Mouse (Mus musculus) intestine, embryonic 14.5 days (tissue): ENCODE data around the gene Hbq1b. TPM values are rescaled to one million over a fixed set of nuclear protein-coding genes. Genes with fewer than 3 reads are reported as not detected.

Source experiments
- ATAC-seq: fragments of 200-750 bp; cut with Nextera tagmentation; replicated peaks from 2 replicates; pipeline ENCODE4 v1.8.0; 2017; ENCODE audit warnings: low read depth, moderate number of reproducible peaks, moderate TSS enrichment, moderate library complexity; ENCODE audit not compliant: low FRiP score, low TSS enrichment
- DNase-seq: peaks from one replicate; pipeline ENCODE4 v3.0.0-alpha.2; 2018; ENCODE audit warnings: low spot score
- H3K27ac ChIP-seq: fragments of 300-500 bp; sonication (generic); 2 replicates; pipeline ENCODE4 v1.5.1; 2014; ENCODE audit warnings: low read depth, mild to moderate bottlenecking, control low read depth
- H3K27me3 ChIP-seq: fragments of 300-500 bp; sonication (generic); replicated peaks from 2 replicates; pipeline ENCODE4 v1.6.1; 2014; ENCODE audit warnings: low read length, control low read depth; ENCODE audit not compliant: control insufficient read depth, insufficient read depth
- H3K36me3 ChIP-seq: fragments of 300-500 bp; sonication (generic); 2 replicates; pipeline ENCODE4 v1.6.1; 2014; ENCODE audit warnings: low read length, control low read depth; ENCODE audit not compliant: control insufficient read depth, insufficient read depth
- H3K4me1 ChIP-seq: fragments of 300-500 bp; sonication (generic); replicated peaks from 2 replicates; pipeline ENCODE4 v1.6.1; 2014; ENCODE audit warnings: low read length, control low read depth, mixed read lengths; ENCODE audit not compliant: control insufficient read depth, insufficient read depth
- H3K4me2 ChIP-seq: fragments of 300-500 bp; sonication (generic); 2 replicates; pipeline ENCODE4 v1.6.1; 2014; ENCODE audit warnings: low read length
- H3K4me3 ChIP-seq: fragments of 300-500 bp; sonication (generic); 2 replicates; pipeline ENCODE4 v1.5.1; 2014; ENCODE audit warnings: low read depth, low read length, control low read depth, mixed read lengths
- H3K9ac ChIP-seq: fragments of 300-500 bp; sonication (generic); 2 replicates; pipeline ENCODE4 v1.6.1; 2014; ENCODE audit warnings: mild to moderate bottlenecking, low read length
- H3K9me3 ChIP-seq: fragments of 300-500 bp; sonication (generic); 2 replicates; pipeline ENCODE4 v1.6.1; 2016; ENCODE audit warnings: low read length, control low read depth; ENCODE audit not compliant: control insufficient read depth
- WGBS: fragments of 180-500 bp; shearing (Covaris S2); extraction: QIAGEN DNeasy Blood & Tissue Kit; methylation state at CpG from one replicate; pipeline ENCODE4 v1.1.7; 2014; 5-methylcytosine and 5-hydroxymethylcytosine counted together
- polyA plus RNA-seq: library from polyadenylated mRNA; unstranded; fragments of >200 nt; fragmentation: Nextera tagmentation; extraction: Ambion mirVana; gene quantifications from 2 replicates; pipeline ENCODE4 v1.2.1, GENCODE M21; 2014

Gene Hbq1b
- polyA plus RNA-seq, 1 experiment from 2014 or later: 0.45 TPM

DNA sequence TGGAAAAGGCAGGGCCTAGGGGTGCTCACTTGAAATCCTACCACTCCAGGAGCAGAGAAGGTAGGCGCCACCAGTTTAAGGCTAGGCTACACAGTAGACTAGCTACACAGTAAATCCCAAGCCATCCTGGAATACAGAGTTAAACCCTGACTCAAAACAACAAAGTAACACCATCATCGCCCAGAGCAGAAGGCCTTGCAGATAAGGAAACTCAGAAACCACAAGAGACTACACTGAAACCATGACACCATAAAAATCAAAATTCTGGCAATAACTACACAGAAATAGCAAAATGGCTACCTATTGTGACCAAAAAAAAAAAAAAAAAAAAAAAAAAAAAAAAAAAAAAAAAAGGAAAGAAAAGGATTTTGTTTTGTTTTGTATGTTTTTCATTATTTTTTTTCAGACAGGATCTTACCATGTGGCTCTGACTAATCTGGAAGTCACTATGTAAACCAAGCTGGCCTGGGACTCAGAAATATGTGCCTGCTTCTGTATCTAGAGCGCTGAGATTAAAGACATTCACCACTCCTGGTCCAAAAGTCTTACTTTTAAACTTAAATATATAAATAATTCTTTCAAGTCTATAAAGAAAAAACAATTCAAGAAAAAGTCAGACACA lies 21.5 kb upstream of the Hbq1b start:
- Histone ChIP-seq H3K36me3 (peaks cover 12% of the 10 kb centered on the region), H3K4me3 (no peak overlapping the region), H3K27me3 (no peaks in the 10 kb centered on the region), H3K9ac (no peak overlapping the region), H3K9me3 (no peaks in the 10 kb centered on the region), H3K4me1 (0 out of 2 replicates have a peak, but pooled peaks cover 11% of the 10 kb centered on the region), H3K4me2 (no peak overlapping the region), H3K27ac (no peak overlapping the region)
- no peak for DNase-seq
- WGBS: 97% methylated on average over 3 of the region's 3 CpGs
- no peak for ATAC-seq

DNA sequence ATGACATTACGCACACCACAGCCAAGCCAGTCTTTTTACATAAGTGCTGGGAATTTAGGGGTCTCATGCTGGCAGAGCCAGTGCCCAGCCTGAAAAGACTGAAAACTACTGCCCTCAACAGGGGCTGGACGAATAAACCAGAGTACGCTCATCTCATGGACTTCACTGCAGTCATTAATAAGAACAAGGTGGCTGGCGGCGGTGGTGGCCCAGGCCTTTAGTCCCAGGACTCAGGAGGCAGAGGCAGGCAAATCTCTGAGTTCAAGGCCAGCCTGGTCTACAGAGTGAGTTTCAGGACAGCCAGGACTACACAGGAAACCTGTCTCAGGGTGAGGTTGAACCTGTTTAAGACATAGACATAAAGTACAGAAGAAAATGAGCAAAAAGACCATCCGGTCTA lies 20.6 kb upstream of the Hbq1b start:
- Histone ChIP-seq H3K4me2 (no peak overlapping the region), H3K4me3 (no peak overlapping the region), H3K27ac (no peak overlapping the region), H3K9me3 (no peaks in the 10 kb centered on the region), H3K27me3 (no peaks in the 10 kb centered on the region), H3K36me3 (peaks cover 4% of the 10 kb centered on the region; the same call in 1 of the 2 replicates), H3K9ac (no peak overlapping the region), H3K4me1 (0 out of 2 replicates have a peak, but pooled peaks cover 11% of the 10 kb centered on the region)
- no peak for DNase-seq
- 92% methylated on average over 6 of the region's 6 CpGs for WGBS
- no peak for ATAC-seq

DNA sequence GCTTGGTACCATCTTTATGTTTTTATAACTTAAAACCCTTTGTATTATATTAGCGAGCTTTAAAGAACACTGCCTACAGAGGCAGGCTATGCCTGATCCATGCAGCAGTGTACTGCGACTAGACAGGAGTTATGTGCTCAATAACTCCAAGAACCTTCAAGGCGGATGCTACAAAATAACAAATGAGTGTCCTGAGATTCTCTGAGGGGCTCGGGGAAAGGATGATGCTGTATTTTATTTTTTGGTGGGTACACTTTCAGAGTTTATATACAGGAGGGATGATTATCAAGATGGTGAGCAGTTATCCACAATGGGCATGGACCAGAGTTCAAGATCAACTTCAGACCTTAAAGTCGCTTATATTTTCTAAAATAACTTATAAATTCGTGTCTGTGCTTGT lies 20.0 kb upstream of the Hbq1b start:
- Histone ChIP-seq H3K4me2 (peak overlapping the region; percentile 80), H3K9me3 (no peaks in the 10 kb centered on the region), H3K4me3 (peak overlapping the region; percentile 89), H3K9ac (peak overlapping the region; percentile 95), H3K27ac (peak overlapping the region; percentile 92), H3K4me1 (0 out of 2 replicates have a peak, but pooled peaks cover 11% of the 10 kb centered on the region), H3K27me3 (peaks cover 2% of the 10 kb centered on the region; the same call in 1 of the 2 replicates), H3K36me3 (peaks cover under 1% of the 10 kb centered on the region; the same call in 1 of the 2 replicates)
- no peak for DNase-seq
- no peak; the same call in 1 of the 2 replicates for ATAC-seq
- 18% methylated on average over 6 of the region's 6 CpGs for WGBS

GRCm38 (mm10) chr11:32267188-32267884 lies 19.4 kb upstream of the Hbq1b start, which contains the start of gene Nprl3:
Nprl3 (minus strand) TSS chr11:32267707.
- Histone ChIP-seq H3K4me3 (peak within 1 kb of the TSS; percentile 89), H3K27me3 (peaks cover 5% of the 10 kb centered on the region; the same call in 1 of the 2 replicates), H3K4me2 (peak within 1 kb of the TSS; percentile 80), H3K27ac (peak within 1 kb of the TSS; percentile 92), H3K9ac (peak within 1 kb of the TSS; percentile 95), H3K9me3 (no peaks in the 10 kb centered on the region), H3K36me3 (no peaks in the 10 kb centered on the region), H3K4me1 (0 out of 2 replicates have a peak, but pooled peaks cover 11% of the 10 kb centered on the region)
- peak; percentile 99 for ATAC-seq
- under 1% methylated on average over 54 of the region's 54 CpGs for WGBS
- peak; percentile 94 for DNase-seq

GRCm38 (mm10) chr11:32267964-32268363 lies 18.8 kb upstream of the Hbq1b start:
- Histone ChIP-seq H3K4me2 (peak overlapping the region; percentile 80), H3K4me1 (0 out of 2 replicates have a peak, but pooled peaks cover 9% of the 10 kb centered on the region), H3K27me3 (peaks cover 5% of the 10 kb centered on the region; the same call in 1 of the 2 replicates), H3K9ac (peak overlapping the region; percentile 95), H3K27ac (peak overlapping the region; percentile 92), H3K36me3 (no peaks in the 10 kb centered on the region), H3K4me3 (peak overlapping the region; percentile 89), H3K9me3 (no peaks in the 10 kb centered on the region)
- DNase-seq: peak; percentile 54
- 0 out of 2 replicates have a peak, but pooled peaks have one; percentile 6 for ATAC-seq
- WGBS: 21% methylated on average over 5 of the region's 5 CpGs

- no peak for ATAC-seq
- Histone ChIP-seq H3K9ac (no peak overlapping the region), H3K4me3 (no peak overlapping the region), H3K36me3 (no peaks in the 10 kb centered on the region), H3K9me3 (no peaks in the 10 kb centered on the region), H3K27ac (no peak overlapping the region), H3K27me3 (peaks cover 5% of the 10 kb centered on the region; the same call in 1 of the 2 replicates), H3K4me2 (no peak overlapping the region), H3K4me1 (0 out of 2 replicates have a peak, but pooled peaks cover 8% of the 10 kb centered on the region)
- 85% methylated on average over 5 of the region's 5 CpGs for WGBS
- DNase-seq: no peak
Measured at GRCm38 (mm10) chr11:32268952-32269351, 17.8 kb upstream of the Hbq1b start.

DNA sequence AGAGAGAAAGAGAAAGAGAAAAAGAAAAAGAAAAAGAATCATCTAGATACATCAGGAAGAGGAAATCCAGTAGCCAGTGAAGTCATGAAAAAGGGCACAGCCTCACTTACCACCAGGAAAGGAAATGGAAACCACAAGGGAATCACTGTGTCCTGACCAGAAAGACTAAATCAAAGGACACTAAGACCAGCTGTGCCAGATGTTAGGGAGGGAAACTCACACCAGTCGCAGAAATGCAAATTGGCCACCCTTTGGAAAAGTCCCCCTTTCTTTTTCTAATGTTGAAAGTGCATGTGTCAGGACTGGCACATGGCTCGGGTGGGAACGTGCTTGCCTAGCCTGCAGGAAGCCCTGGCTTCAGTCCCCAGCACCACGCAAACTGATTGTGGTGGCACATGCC lies 15.6 kb upstream of the Hbq1b start:
- no peak overlapping the region for H3K27ac ChIP-seq
- ATAC-seq: no peak
- no peaks in the 10 kb centered on the region for H3K9me3 ChIP-seq
- no peak overlapping the region for H3K9ac ChIP-seq
- H3K4me2 ChIP-seq: no peak overlapping the region
- DNase-seq: no peak
- H3K27me3 ChIP-seq: peaks cover 5% of the 10 kb centered on the region; the same call in 1 of the 2 replicates
- H3K4me3 ChIP-seq: no peak overlapping the region
- WGBS: 53% methylated on average over 4 of the region's 4 CpGs
- no peaks in the 10 kb centered on the region for H3K36me3 ChIP-seq
- 0 out of 2 replicates have a peak, but pooled peaks cover 8% of the 10 kb centered on the region for H3K4me1 ChIP-seq

- Histone ChIP-seq H3K4me3 (no peak within 1 kb of the TSS), H3K27me3 (peaks cover 23% of the 10 kb centered on the region; the same call in 1 of the 2 replicates), H3K4me2 (no peak within 1 kb of the TSS), H3K4me1 (no peaks in the 10 kb centered on the region), H3K9ac (no peak within 1 kb of the TSS), H3K36me3 (no peaks in the 10 kb centered on the region), H3K27ac (no peak within 1 kb of the TSS), H3K9me3 (no peaks in the 10 kb centered on the region)
- 65% methylated on average over 3 of the region's 3 CpGs for WGBS
- ATAC-seq: no peak
- no peak for DNase-seq
Measured at GRCm38 (mm10) chr11:32276347-32276746, 10.4 kb upstream of the Hbq1b start, which contains the start of gene Hba-x. Hba-x (plus strand) TSS chr11:32276400.
